Mouse (Mus musculus) ES-Bruce4 (cell line): ENCODE results near the gene Pitpna.

Source experiments
- CTCF ChIP-seq: IDR thresholded peaks from one replicate; pipeline ENCODE4 v1.8.1; 2011; ENCODE audit warnings: low read depth, low read length
- POLR2A ChIP-seq: IDR thresholded peaks from one replicate; pipeline ENCODE4 v1.8.1; 2011; ENCODE audit warnings: low read length; ENCODE audit not compliant: insufficient read depth

DNA sequence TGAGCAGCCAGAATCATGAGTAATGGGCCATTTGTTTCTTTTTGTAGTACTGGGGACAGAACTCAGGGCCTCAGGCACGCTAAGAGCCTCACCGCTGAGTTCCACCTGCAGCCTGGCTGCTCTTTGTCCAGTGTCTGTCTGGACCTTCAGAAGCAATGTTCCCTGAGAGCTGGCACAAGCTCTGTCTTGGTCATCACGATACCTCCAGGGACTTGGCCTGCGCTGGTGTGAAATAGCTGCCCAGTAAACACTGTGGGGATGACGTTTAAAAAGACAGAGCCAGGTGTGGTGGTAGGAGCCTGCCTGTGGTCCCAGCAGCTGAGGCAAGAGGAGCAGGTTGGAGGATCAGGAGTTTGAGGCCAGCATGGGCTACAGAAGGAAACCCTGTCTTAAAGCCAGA lies 9.3 kb upstream of the Pitpna start:
- TF ChIP-seq POLR2A = no peak
- TF ChIP-seq CTCF = no peak
